Mouse (Mus musculus) embryo, embryonic 9.5 days (tissue): ENCODE measurements at regions not wholly inside any gene's neighbourhood (a gene's known extent, or its start where the extent isn't known, plus 50 kb on each side); places are given as distances from the start of the nearest gene placed in this dataset.
A peak's percentile ranks its signal among the peaks of the same experiment; 100 is the strongest.

Experiments used
- DNase-seq: peaks from one replicate; pipeline ENCODE4 v3.0.0-alpha.2; 2017; ENCODE audit errors: extremely low spot score

DNA sequence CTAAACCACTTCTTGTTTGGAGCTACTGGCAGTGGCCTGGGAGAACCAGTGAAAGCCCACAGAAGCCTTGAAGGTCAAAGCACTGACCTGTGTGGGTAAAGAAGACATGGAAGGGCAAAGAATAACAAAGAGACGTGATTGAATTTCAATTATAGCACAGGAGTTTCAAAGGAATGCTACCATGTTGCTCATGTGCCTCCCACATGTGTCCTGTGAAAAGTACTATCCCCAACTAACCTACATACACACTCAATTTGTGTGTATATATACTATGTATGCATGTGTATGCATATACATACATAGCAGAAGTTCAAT lies 110.0 kb downstream of the Ccdc71l start:
- peak; percentile 5 for DNase-seq

GRCm38 (mm10) chr12:32489415-32490139 lies 111.1 kb downstream of the Ccdc71l start:
- no peak for DNase-seq

DNA sequence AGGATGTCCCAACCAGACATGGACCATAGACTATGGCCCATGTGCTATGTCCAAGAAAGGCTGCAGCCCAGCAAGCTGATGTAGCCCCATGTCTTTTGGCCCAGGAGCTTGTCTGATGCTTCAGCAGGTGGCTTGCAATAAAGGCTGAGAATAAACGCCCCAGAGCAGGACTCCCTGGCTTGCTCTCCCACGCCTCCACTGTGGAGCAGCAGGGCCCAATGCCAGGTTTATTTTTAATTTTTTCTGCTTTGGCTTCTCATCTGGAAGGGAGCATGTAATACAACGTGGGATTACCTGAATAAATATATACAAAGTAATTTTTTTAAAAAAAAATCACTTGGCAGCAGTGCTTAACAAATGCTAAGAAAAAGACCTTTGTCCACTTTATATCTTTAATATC lies 125.7 kb downstream of the Ccdc71l start:
- no peak for DNase-seq

GRCm38 (mm10) chr12:32508671-32509070 lies 130.2 kb downstream of the Ccdc71l start:
- no peak for DNase-seq

- no peak for DNase-seq
Measured at GRCm38 (mm10) chr12:32525586-32525985, 147.1 kb downstream of the Ccdc71l start.

DNA sequence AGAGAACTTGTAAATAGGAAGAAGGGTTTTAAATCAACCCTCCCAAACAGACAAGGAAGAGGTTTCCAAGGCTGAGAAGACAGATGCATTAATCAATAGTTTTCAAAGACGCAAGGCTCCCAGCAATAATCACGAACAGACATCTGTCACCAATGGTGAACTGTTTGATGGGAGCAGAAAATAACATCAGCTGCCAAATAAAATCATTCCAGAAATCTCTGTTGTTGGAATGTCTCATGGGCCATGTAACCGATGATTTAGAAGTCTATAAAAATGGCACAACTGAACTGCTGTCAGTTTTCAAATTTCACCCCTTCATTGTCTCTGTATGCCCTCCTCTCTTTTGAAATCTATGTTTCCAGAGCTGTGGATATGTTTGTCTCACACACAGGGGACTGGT lies 152.7 kb downstream of the Ccdc71l start:
- no peak for DNase-seq

DNA sequence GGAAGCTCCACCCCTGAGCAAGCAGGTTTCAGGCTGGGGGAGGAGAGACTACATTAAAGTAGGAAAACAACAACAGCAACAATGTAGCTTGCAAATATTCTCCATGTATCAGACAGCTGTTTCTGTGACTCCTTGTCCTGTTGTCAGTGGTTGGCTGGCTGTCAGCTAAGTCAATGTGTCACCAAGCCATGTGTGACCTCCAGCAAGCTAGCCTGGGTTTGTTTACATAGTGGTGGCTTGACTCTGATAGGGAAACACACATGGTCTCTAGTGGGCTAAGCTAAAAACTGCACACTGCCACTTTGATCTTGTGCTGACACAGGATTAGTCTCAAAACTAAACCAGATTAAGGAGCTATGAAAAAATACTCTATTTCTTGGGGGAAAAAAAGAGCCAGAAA lies 155.1 kb downstream of the Ccdc71l start:
- peak; percentile 1 for DNase-seq

DNA sequence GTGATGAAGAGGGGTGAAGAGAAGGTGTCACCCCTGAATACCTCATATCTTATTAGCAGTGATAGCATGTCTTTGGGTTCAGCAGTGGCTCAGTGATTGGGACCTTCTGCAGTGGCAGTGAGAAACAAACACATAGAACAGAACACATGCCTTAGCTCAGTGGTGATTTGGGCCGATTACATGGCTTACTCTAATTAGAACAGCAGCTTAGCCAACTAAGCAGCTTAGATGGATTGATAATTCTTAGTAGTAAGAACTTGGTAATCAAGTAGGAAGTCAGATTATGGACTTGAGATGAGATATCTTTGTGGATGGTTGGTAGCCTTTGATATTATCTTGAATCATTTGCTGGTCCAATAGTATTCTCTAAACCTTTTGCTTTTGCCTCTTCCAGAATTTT lies 167.0 kb downstream of the Ccdc71l start:
- DNase-seq = no peak

GRCm38 (mm10) chr12:32546356-32546755 lies 167.9 kb downstream of the Ccdc71l start:
- DNase-seq = no peak

- no peak for DNase-seq
Measured at GRCm38 (mm10) chr12:32553793-32554192, 175.3 kb downstream of the Ccdc71l start.

GRCm38 (mm10) chr12:32567777-32568176 lies 189.3 kb downstream of the Ccdc71l start:
- DNase-seq = no peak

- no peak for DNase-seq
Measured at GRCm38 (mm10) chr12:32581304-32581703, 202.8 kb downstream of the Ccdc71l start.

DNA sequence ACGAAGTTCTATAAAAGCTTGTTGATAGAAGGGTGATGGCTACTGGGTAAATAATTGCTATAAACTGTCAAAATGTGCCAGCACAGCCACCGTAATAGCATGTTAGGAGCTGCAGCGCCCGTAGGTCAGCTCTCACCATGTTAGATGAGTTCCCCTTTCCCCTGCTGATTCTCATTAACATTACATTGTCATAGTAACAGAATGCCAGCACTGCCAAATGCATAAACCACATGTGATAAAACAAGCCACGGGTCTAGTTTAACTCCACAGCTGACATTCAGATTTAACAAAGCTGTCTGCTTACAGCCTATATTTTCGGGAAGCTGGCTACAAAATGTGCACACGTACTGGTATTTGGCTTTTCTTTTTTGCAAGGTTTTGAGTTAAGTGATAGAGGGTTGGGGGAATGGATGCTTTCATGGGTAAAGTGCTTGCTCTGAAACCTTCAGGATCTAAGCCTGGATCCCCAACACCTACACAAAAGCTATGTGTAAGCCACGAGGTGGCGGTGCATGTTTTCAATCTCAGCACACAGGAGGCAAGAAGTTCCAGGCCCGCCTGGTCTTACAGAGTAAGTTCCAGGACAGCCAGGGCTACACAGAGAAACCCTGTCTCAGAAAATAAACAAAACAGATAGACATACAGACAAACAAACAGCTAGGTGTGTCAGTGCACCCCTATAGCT lies 217.1 kb upstream of the Nampt start:
- no peak for DNase-seq

GRCm38 (mm10) chr12:32605353-32605752 lies 214.0 kb upstream of the Nampt start:
- DNase-seq = no peak

GRCm38 (mm10) chr12:32615000-32615399 lies 204.3 kb upstream of the Nampt start:
- DNase-seq = no peak

- no peak for DNase-seq
Measured at GRCm38 (mm10) chr12:32616086-32616485, 203.3 kb upstream of the Nampt start.

DNA sequence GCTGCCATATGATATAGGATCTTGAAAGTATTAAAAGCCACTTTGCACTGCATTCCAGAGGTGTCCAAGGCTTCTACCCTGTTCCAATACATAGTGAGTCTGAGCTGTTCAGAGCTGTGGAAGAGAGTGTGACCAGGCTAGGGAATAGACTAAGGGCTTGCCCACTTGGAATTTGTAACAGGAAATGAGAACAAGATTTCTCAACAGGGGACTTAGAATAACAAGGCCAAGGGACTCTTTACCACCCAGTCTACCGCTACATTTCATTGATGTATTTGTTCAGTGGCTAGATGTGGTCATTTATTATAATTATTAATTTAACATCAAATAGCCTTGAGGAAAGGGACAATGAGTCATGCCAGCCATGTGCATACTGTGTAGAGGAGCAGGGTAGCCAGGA lies 202.3 kb upstream of the Nampt start:
- DNase-seq = no peak

DNA sequence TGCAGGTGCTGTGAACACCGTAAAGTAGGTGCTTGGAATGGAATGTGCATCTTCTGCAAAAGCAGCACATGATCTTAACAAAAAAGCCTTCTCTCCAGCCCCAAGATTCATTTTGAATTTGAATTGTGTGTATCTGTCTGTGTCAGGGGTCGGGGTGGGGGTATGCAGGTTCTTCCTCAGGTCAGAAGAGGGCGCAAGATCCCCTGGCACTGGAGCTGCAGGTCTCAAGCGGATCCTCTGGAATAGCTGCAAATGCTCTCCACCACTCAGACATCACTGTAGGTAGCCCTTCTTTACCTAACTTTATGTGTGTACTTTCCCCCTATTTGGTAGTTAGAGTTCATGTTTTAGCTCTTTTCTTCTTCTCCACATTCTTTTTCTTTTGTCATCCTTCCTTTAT lies 199.5 kb upstream of the Nampt start:
- no peak for DNase-seq

- DNase-seq = no peak
Measured at GRCm38 (mm10) chr12:32621739-32622138, 197.6 kb upstream of the Nampt start.

- DNase-seq = no peak
Measured at GRCm38 (mm10) chr12:32628552-32628951, 190.8 kb upstream of the Nampt start.

DNA sequence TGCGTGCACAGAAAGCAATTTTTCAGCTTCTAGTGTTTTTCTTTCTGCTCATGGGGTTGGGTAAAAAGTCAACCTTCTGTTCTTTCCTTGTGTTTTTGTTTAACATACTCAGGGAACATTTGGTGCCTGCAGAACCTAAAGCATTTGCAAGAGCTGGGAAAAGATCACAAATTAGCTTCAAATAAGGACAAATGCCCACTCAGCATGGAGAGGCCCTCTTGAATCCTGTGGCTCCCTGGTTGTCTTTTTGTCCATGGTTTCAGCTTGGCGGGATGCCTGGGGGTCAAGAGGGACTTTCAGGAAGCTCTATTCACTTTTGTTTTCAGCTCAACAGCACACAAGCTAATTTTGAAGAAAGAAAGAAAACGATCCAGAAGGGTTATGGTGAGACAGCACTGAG lies 186.4 kb upstream of the Nampt start:
- DNase-seq = no peak

GRCm38 (mm10) chr12:32635055-32635454 lies 184.3 kb upstream of the Nampt start:
- no peak for DNase-seq

GRCm38 (mm10) chr12:32637400-32638100 lies 181.8 kb upstream of the Nampt start:
- peak; percentile 73 for DNase-seq
